Mouse (Mus musculus): Measurements from ENCODE around the gene Nrcam.

Gene Nrcam

DNA sequence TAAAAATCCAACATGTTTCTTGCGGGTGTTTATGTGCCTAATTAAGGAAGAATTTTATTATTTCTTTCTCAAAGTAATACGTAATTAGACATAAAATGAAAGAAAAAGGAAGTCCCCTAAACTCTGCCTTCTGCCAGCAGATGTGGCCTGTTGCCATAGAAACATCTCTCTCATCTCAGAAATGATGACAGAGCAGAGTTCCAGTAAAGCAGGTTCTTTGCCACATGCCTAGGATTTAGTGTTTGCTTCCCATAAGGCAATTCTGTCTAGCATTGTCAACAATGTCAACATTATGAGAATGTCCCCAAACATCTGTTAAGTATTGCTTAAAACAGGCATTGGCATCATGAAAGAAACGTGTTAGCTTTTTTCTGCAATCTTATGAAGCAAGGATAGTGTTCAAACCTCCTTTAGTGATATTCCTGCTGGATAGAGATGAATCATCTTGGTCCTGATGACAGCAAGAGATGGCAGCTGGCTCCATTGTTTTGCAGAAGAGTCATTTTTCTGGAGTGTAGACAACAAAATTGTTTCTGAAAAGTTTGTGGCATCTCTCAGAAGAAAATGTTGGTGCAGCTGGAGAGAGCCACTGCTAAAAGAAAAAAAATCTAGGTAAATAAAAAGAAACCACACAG is 42.5 kb downstream of the Nrcam start:
- DNase-seq = no peak

DNA sequence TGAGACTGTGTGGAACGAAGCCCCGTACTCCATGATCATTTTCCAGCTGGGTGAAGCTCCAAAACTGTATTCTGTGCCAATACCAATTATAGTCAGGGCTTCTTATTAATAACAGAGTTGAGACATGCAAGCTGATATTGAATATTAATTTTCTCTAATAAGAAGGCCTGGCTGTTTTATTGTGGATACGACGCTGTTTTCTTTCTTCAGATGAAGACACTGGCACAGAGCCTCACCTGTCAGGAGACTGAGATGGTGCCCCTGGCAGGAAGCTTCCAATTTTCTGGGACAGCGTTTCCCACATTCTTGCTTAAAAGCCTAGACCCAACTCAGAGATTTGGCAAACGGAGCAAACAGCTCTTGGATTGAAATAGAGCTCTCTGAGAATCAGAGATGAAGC is 47.3 kb downstream of the Nrcam start:
- DNase-seq = no peak

DNA sequence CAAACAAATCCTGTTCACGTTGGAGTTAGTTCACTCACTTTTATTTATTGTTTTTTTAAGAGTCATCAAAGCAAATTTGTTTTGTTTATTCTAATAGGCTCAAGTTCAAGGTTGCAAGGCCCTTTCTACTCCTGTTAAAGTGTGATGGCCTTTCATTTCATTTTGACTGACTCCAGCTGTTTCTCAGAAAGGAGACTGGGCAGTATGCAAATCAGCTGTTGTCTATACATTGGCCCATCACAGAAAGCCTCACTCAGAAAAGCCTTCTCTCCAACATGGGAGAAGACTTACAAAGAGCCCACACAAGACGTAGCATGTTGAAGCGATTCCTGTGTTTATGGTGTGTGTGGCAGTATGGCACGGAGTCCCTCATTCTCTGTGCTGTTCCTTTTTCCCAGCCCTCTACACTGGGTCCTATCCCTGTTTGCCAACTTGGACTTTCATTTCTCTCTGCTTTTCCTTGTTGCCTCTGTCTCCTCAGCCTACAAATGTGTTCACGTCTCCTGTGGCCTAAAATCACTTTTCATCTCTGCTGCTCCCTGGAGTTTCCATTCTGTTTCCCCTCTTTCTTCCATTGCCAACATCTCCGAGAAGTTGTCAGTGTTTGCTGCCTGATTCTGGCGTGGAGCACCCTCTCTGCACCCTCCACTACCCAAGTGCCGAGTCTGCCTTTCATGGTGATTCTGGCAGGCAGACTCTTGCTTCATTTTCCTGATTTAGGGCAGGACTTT is 49.9 kb downstream of the Nrcam start:
- DNase-seq = no peak

DNA sequence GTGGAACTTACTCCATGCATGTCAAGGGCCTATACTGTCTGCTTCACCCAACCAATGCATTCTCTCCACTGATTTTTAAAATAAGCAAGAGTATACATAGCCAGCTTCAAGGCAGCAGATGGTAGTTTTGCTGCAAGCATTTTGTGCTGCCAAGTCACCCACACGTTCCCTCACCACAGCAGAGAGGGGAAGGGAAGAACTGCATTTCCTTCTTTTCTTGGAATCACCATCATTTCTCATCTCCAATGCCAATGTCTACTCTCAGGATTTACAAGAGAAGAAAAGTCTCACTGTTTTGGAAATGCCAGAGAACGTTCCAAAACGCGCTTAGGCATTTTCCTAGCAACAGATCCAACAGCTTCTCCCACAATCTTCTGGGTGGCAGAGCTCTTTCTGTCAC is 52.1 kb downstream of the Nrcam start:
- DNase-seq = no peak

DNA sequence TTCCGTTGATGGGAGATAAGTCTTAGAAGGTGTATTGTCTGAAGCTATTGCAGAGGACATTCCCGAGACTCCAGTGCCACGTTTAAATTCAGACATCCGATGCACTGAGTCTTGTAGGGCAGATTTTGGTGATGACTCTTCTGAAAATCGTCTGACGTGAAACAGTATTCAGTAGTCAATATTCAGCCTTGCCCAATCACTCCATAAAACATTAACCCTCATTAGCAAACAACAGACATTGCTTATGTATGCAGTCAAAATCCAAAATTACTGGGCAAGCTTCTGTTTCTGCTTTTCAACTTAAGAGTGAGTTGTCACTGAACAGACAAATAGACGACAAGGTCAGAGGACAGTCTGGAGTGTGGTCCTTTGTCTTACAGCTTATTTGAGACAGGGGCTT is 57.7 kb downstream of the Nrcam start:
- no peak for DNase-seq

DNA sequence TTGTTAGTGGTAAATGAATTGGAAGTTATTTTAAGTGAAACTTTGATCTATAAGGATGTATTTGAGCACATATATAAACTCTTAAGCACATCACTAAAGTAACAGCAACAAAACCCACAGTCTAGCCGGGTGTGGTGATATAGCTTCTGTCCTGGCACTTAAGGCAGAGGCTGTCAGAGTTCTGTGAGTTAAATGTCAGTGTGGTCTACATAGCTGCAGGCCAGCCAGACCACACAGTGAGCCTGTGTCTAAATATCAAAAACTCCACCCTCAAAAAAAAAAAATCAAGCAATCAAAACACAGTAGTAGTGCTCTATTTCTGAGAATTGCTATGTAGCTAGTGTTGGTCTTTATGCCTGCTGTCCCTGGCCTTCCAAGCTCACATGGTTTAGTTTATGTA is 59.5 kb downstream of the Nrcam start:
- DNase-seq = no peak

DNA sequence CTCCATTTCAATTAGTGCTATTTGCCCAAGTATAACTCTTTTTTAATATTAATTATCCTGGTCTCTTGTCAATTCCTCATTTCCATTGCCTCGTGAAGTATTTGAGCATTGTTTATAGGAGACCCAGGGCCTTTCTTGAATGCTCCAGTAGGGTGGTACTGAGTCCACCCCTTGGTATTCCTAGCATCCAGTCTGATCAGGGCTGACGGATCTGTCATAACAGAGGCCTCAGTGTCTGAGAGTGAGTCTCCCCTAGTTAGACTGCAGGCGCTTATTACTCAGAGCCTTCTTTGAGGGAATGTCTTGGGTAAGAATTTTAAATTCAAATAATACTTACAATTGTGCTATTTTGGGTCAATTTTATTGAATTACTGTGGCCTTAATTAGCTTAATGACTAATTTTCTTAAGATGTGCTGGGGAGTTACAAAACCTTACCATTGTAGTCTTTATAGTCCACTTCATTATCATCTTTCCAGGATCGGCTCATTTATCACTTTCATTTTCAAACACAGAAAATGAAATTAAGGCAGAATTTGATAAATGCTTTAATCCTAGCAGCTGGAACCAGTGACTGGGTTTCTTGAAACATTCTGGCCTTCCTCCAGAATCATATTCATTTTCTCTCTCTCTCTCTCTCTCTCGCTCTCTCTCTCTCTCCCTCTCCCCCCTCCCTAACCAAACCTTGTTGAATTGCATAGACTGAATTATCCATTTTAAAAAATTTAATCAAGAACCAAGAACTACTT is 61.9 kb downstream of the Nrcam start:
- DNase-seq = no peak

DNA sequence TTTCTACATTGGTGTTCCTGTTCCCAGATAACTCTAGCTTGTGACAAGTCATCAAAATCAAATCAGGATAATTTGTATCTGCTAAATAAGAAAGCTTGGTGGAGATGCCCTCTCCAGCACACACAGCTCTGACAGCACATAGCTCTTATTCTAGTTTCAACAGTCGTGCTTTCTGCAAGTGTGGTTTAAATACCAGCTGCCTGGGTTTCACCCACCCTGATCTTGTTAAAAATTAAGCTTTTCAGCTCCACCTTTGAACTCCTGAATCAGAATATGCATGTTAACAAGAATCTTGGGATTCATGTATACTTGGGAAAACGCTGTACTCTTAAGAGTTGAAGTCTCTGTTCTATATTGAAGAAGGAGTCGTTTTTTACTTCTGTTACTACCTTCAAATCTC is 66.2 kb downstream of the Nrcam start:
- no peak for DNase-seq

DNA sequence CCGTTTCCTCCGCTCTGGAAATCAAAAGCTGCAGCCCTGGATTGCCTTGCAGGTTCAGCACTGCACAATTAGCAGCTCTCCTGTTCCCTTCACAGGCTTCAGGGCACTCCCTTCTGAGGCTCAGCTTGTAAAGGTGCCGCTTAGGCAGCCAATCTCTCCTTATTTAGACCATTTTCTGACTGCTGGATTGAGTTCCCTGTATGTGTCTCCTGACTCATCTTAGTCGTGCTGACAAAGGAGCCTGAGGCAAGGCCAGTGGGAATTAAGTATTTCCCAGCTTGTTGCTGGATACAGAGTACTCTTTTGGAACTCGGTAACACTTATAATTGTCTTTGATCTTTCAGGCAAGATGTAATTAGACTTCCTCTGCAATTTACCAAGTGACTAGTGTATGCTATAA is 69.1 kb downstream of the Nrcam start:
- DNase-seq = peak in 1 of 2 experiments; percentile 2

DNA sequence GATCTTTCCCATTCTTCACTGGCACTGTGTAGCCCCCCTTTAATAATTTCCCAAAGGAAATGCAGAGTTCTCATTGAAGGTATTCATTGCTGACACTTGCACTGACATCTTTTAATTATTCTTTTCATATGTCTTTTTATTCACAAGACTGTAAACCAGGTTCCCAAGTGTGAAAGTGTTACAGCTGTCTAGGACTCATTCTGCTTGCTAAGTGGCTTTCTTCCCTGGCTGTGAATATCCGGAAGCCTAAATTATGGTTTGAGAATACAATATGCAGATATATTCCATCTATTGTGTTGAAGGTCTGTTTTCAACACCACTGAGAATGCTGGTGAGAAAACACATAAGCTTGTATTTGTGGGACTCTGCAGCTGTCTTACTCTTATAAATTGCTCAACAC is 73.4 kb downstream of the Nrcam start:
- no peak for DNase-seq

DNA sequence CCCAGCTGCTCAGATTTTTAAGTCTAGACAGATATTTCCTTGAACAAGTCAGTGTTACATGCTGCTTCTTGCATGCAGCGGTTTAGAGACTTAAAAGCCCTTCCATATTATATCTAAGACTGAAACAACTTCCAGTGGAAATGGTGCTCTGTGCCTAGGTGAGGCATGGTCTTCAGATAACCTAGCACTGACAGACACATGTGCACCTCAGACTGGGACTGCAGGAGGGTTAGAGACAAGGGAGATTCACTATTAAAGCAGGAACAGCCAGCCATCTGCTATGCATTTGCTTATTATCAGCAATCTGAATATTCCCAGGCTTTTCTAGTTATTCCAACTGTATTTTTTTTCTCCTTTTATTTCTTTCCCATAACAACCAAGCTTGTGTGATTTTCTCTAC is 74.6 kb downstream of the Nrcam start:
- no peak for DNase-seq

DNA sequence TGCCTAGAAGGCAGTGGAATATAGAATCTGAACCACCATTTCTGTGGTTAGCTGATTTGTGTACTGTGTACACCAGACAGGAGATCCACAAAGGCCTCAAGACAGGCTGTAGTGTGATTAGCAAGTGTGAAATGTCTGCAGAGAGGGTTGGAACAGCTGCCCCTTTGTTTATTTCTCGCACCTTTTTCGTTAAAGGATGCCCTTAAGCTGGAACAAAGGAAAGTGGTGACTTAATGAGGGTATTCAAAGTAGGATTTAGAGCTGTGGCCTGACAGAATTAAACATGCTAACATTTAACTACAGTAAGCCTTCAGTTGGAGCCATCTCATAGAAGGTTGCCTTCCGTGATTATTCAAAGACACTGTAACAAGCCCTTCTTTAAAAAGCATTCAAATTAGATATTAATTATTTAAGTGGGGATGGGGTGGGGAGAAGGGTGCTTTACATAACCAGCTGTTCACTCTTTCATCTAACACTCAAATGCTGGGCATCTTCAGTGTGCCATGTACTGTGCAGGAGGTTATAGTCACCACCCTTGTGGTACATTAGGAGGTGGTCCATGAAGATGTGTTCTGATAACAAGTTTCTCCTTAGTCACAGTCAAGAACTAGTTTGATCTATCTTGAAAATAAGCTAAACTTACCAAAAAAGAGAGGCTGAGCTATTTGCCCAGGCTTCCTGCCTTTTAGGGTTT is 75.2 kb downstream of the Nrcam start:
- no peak for DNase-seq

DNA sequence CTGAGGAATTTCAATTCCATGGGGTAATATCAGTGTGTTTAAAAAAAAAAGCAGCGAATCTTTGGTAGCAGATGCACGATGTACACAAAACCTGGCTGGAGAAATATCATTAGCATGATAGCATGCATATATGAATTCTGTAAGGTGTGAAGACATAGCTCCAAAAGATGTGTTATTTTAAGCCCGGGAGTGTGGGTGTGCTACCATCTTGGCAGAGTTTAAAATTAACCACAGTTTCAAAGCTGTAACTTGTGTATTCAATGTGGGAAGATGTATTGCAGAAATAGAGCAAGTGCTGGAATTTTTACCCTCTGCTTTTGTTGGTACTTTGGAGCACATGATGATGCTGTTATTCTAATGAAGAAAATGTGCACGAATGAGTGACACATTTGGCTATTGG is 81.1 kb downstream of the Nrcam start:
- no peak for DNase-seq

DNA sequence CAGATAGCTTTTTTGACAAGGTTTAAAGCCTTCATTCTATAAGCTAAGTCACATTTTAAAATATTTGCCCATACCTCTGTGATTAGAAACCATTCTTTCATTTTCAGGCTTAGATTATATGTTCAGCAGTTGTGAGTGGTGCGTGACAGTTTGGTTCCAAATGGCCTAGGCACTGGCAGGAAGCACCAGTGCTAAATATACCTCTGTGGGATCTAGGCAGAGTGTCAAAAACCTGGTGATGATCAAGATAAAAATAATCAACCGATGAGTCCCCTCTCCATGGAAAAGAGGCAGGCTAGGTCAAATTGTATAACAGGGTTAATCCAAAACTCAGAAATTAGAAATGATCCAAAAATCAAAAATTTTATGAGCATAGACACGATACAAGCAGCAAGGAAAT is 82.3 kb downstream of the Nrcam start:
- DNase-seq = no peak

DNA sequence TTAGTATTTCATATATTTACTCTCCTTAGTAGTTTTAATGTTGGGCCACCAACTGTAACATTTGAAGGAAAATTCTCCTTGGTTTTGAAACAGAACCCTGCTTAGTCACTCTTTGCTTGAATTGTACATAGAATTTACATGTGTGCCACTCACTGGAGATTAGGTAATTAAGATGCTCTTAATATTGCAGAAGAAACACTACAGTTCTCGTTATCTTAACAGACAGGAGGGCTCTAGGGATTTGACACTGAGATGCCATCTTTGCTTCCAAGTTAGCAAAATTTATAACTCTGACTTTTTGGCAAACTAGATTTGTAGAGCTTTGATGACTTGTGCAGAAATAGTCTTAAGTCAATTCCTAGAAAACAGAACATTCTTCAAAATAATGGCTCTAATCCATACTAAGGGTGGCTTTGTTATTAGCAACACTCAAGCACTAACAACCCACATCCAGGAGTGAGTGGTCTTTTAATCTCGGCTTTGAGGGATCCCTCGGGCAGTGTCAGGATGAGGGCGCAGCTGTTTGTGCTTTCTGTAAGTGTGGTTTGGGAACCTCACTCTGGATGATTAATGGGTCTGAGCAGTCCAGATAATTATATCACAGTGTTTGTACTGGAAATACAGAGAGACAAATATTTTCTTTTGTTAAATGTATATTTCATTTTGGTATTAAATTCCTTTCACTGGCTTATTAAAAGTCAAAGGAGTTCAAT is 93.6 kb downstream of the Nrcam start:
- no peak for DNase-seq

DNA sequence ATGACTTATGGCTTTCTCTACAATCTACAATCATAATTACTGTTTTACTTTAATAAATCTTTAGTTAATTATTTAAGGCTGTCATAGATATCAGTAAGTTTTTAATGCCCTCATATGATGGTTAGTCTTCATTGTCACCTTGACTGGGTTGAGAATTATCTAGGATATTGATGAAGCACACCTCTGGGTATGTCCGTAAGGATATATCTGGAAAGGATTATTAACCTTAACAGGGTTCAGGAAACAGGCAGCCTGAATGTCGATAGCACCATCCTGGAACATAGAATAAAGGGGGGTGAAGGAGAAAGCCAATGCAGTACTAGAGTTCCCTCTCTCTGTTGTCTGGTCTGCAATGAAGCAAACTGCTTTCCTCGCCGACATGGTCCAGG is 94.2 kb downstream of the Nrcam start:
- DNase-seq = no peak

DNA sequence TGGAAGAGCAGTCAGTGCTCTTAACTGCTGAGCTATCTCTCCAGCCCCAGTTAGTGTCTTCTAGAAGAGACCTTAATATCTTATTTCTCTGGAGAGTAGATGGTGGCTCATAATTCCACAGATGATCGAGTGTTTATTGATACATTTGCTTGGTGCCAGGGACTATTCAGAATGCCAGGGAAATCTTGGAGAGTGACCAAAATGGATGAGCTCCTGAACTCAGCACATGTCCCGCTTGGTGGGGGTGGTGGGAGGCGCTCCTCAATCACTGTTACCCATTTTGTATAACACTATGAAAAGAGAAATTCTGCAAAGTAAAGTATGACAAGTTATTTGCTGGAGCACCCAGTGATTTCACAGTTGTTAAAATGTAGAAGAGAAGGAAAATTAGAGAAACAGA is 95.3 kb downstream of the Nrcam start:
- no peak for DNase-seq

DNA sequence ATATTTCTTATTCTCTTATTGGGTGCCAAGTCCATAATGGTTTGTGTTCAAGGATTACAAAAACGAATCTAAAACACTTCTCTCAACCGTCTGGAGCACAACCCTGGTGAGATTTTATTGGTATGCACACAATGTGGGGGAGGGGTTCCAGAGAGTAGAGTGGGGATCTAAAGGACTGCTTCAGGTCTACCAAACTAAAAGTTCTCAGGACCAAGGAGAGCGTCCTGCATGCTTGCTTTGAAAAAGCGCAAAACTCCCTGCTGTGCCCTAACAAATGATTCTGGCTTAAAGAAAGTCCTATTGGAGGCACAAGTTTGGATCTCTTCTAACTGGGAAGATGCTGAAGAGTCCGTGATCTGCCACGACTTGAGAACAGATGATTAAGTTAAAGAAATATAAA is 96.4 kb downstream of the Nrcam start:
- DNase-seq = peak; percentile 17 to 34

DNA sequence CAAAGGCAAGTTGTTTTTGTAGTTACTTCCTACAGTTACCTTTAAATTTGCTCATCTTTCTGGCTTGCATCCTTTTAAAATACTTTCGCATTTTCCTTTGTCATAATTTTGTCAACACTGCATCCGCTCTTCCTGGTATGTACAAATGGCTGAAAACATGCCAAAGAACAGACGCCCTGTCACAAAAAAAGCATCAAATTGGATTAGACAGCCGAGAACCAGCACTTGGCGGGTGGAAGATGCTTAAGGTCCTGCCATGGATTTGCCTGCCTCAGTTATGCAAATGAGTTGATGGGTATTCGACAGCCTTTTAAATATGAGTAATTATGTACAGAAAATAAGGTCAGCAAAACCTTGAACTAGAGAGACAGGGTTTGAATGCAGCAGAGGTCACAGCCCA is 101.7 kb downstream of the Nrcam start:
- DNase-seq = no peak

DNA sequence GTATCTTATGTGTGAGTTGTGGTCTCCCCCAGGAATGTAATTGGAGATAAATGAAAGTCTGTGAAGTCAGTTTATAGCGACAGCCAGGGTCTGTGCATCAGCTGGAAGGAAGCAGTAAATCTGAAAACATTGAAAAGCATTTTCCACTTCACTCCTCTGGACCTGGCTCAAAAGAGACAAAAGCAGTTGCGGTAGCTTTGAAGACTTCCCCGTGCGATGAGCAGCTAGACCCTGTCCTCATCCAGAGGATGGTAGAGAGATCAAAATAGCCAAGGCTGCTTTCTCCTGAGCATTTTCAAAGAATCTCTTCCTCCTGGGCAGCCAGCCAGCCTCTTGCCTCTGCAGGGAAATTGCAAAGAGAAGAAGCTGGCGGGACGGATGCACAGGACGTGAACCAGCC is 102.3 kb downstream of the Nrcam start:
- peak; percentile 58 to 59 for DNase-seq

DNA sequence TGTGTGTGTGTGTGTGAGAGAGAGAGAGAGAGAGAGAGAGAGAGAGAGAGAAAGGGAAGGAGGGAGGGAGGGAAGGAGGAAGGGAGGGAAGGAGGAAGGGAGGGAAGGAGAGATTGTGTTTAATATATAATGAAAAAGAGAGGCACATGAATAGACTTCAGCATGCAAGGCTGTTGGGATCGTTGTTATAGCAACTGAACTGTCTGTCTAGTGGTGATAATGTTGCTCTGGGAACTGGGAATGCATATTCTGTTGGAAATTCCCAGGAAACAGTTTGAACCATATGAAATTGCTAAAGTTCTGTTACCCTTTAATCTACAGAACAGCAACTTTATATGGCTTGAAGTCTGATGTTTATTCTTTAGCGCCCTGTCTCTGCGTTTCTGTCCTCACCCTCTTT is 104.0 kb downstream of the Nrcam start:
- DNase-seq = no peak

DNA sequence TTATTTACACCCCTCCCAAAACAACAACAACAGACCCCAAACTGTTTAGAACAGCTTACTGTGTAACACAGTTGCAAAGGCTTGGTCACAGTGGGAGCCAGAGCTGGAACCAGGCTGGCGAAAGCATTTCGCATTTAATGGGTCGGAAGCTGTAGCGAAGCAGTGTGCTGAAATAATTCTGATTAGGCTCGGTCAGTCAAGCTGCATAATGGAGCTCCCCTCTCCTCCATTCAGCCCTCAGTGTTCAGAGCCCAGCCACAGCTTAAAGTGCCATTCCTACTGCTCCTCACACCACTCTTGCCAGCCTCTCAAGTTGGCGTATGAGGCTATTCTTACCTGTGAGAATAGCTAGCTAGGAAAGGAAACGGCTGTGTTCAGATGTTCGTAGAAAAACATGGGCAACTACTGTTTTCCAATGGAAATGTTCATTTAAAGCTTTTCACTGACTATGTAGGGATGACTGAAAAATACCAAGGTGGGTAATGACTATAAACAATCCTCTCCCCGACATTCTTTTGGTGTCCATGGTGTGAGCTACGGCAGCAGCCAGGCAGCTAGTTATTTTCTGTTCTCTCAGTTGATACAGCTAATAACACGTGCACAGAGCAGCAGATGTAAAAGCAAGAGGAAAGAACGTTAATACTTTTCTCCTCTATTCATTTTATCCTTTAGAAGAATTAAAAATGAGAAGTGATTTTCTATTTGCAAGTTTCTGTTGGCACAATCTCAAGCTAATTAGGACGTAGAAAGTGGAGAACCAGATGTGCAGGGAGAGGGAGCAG is 108.6 kb downstream of the Nrcam start:
- no peak for DNase-seq
